Mouse (Mus musculus) myocyte (in vitro differentiated cells): ENCODE measurements around the gene Xxylt1. TPM values are rescaled to one million over a fixed set of nuclear protein-coding genes. Genes with fewer than 3 reads are reported as not detected.

Experiments used
- H3K27me3 ChIP-seq: one replicate; pipeline ENCODE4 v1.6.1; 2011; ENCODE audit not compliant: control insufficient read depth, insufficient read depth, insufficient read length
- H3K36me3 ChIP-seq: one replicate; pipeline ENCODE4 v1.6.1; 2011; ENCODE audit not compliant: control insufficient read depth, insufficient read depth
- H3K4me2 ChIP-seq: one replicate; pipeline ENCODE4 v1.6.1; 2011; ENCODE audit warnings: low read depth, control low read depth
- H3K4me3 ChIP-seq: one replicate; pipeline ENCODE4 v1.5.1; 2011; ENCODE audit warnings: mild to moderate bottlenecking, control low read depth, moderate library complexity
- H3K79me2 ChIP-seq: one replicate; pipeline ENCODE4 v1.6.1; 2011; ENCODE audit not compliant: control insufficient read depth, insufficient read depth
- H3ac ChIP-seq: one replicate; pipeline ENCODE4 v1.6.1; 2011; ENCODE audit not compliant: control insufficient read depth, insufficient read length
- CEBPB ChIP-seq: IDR thresholded peaks from 2 replicates; pipeline ENCODE4 v1.6.1; 2011; ENCODE audit warnings: mild to moderate bottlenecking, moderate library complexity; ENCODE audit not compliant: poor library complexity, insufficient read depth, severe bottlenecking
- E2F4 ChIP-seq: IDR thresholded peaks from one replicate; pipeline ENCODE4 v1.6.1; 2011; ENCODE audit warnings: mild to moderate bottlenecking, control low read depth, moderate library complexity; ENCODE audit not compliant: insufficient read depth
- MAX ChIP-seq: IDR thresholded peaks from one replicate; pipeline ENCODE4 v1.6.1; 2011; ENCODE audit warnings: low read depth, mild to moderate bottlenecking, control low read depth
- MYOD1 ChIP-seq, 3 experiments: IDR thresholded peaks; one replicate each; pipeline ENCODE4 v1.6.1; 2011; ENCODE audit warnings: control low read depth in 2 of 3, low read depth in 2 of 3, mild to moderate bottlenecking in 2 of 3, moderate library complexity in 1 of 3; ENCODE audit not compliant: insufficient read length in 2 of 3, control insufficient read depth in 1 of 3
- MYOG ChIP-seq, 3 experiments: IDR thresholded peaks; one replicate each; pipeline ENCODE4 v1.6.1; 2011; ENCODE audit warnings: control low read depth in 2 of 3, low read depth in 2 of 3, mild to moderate bottlenecking in 2 of 3; ENCODE audit not compliant: insufficient read length in 2 of 3, control insufficient read depth in 1 of 3, insufficient read depth in 1 of 3
- POLR2A ChIP-seq: IDR thresholded peaks from one replicate; pipeline ENCODE4 v1.6.1; 2011; ENCODE audit warnings: low read depth, mild to moderate bottlenecking, control low read depth, moderate library complexity; ENCODE audit not compliant: insufficient read length
- POLR2AphosphoS2 ChIP-seq: IDR thresholded peaks from one replicate; pipeline ENCODE4 v1.6.1; 2011; ENCODE audit warnings: low read depth, control low read depth; ENCODE audit not compliant: insufficient read length
- REST ChIP-seq: IDR thresholded peaks from one replicate; pipeline ENCODE4 v1.6.1; 2011; ENCODE audit warnings: mild to moderate bottlenecking, control low read depth, moderate library complexity; ENCODE audit not compliant: insufficient read depth, insufficient read length
- SRF ChIP-seq: IDR thresholded peaks from one replicate; pipeline ENCODE4 v1.6.1; 2011; ENCODE audit warnings: low read depth; ENCODE audit not compliant: control insufficient read depth, insufficient read length
- TCF12 ChIP-seq: IDR thresholded peaks from one replicate; pipeline ENCODE4 v1.6.1; 2011; ENCODE audit warnings: mild to moderate bottlenecking, control low read depth; ENCODE audit not compliant: poor library complexity, insufficient read depth, severe bottlenecking
- TCF3 ChIP-seq: IDR thresholded peaks from one replicate; pipeline ENCODE4 v1.6.1; 2011; ENCODE audit warnings: low read depth, control low read depth; ENCODE audit not compliant: insufficient read length
- USF1 ChIP-seq: IDR thresholded peaks from one replicate; pipeline ENCODE4 v1.6.1; 2011; ENCODE audit warnings: low read depth, mild to moderate bottlenecking, control low read depth, moderate library complexity
- polyA plus RNA-seq: library from polyadenylated mRNA; unstranded; fragments of >200 nt; fragmentation: generic; extraction: Trizol; gene quantifications from one replicate; pipeline ENCODE4 v1.2.1, GENCODE M21; 2012; ENCODE audit warnings: missing spikeins

Xxylt1 gene
- polyA plus RNA-seq, 1 experiment, result 7.6 TPM

DNA sequence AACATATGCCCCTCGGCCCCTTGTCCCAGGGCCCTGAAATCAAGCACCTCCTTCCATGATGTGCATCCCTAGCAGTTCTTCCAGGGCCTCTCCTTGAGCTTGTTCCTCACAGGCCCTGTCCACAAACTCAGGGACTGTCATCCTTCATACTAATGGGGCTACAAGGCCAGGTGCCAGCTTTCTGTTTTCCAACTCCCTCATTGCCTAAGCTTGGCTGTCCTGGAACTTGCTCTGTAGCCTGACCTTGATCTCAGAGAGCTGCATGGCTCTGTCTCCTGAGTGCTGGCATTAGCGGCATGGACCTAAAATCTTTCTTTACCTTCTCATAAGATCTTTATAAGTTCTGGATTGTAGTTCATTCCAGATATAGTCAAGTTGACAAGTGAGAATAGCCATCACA, 39.7 kb downstream of the Xxylt1 start:
- Histone ChIP-seq H3K36me3 (no peaks in the 10 kb centered on the region), H3K4me2 (no peak overlapping the region), H3K4me3 (no peak overlapping the region), H3K27me3 (no peaks in the 10 kb centered on the region), H3ac (no peak overlapping the region), H3K79me2 (no peaks in the 10 kb centered on the region)
- no peak for TF ChIP-seq REST
- no peak for TF ChIP-seq POLR2A
- TF ChIP-seq USF1, result no peak
- TF ChIP-seq MYOG (IDR thresholded peaks at IDR 0.05; ENCODE audit: control insufficient read depth in 1 of 3, insufficient read depth in 1 of 3, insufficient read length in 2 of 3, low read depth in 2 of 3), result no peak
- TF ChIP-seq SRF, result no peak
- no peak for TF ChIP-seq MYOD1 (IDR thresholded peaks at IDR 0.05; ENCODE audit: control insufficient read depth in 1 of 3, insufficient read length in 2 of 3, low read depth in 2 of 3)

DNA sequence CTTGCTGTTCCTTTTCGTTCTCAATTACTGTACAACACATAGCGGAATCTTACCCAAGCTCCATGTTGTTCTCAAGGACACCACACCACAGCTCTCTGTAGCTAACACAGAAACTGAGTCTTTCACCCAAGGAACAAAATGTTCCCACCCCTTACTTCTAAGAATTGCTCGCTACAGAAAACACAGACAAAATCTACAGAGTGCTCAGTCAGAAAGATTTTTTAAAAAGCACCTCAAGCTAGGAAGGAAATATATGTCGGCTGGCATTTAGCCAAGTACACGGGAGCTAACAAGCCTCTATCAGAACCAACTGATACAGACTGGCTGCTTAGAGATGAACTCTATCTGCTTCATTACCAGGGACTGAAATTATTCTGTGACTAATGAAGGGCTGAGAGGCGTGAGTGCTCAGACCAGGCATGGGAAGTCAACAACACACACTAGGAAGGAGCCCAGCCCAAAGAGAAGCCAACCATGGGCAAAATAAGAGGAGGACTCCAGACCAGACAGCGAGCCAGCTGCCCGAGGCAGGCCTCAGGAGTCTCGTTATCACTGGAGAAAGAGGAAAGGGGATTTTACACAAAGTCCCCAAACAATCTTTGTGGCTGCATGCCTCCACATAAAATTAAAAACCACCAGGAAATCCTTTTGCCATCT, 41.3 kb downstream of the Xxylt1 start:
- Histone ChIP-seq H3K79me2 (no peaks in the 10 kb centered on the region), H3K4me3 (no peak overlapping the region), H3K4me2 (no peak overlapping the region), H3K36me3 (no peaks in the 10 kb centered on the region), H3ac (no peak overlapping the region), H3K27me3 (no peaks in the 10 kb centered on the region)
- TF ChIP-seq E2F4 (no peak), POLR2AphosphoS2 (no peak), POLR2A (no peak), MYOG (IDR thresholded peaks at IDR 0.05; ENCODE audit: control insufficient read depth in 1 of 3, insufficient read depth in 1 of 3, insufficient read length in 2 of 3, low read depth in 2 of 3) (no peak), TCF3 (no peak), MYOD1 (IDR thresholded peaks at IDR 0.05; ENCODE audit: control insufficient read depth in 1 of 3, insufficient read length in 2 of 3, low read depth in 2 of 3) (no peak), TCF12 (no peak), SRF (no peak), MAX (no peak), REST (no peak), USF1 (no peak), CEBPB (no peak)

DNA sequence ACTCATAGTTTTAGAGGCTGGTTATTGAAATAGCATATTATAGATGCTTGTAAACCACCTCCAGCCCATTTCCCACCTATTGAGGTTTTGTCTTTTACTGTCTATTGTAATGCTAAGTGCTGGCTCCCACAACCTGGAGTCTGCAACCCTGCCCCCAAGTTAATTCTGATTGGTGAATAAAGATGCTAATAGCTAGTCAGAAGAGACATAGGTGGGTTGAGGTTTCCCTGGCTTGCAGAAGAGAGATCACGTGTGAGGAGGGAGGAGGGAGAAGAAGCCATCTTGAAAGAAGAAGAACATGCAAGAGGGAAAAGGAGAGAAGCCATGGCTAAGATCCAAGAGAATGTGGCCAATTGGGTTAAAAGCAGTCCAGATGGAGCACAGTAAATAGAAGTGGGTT, 43.8 kb downstream of the Xxylt1 start:
- Histone ChIP-seq H3K27me3 (no peaks in the 10 kb centered on the region), H3ac (no peak overlapping the region), H3K79me2 (no peaks in the 10 kb centered on the region), H3K4me3 (no peak overlapping the region), H3K4me2 (no peak overlapping the region), H3K36me3 (no peaks in the 10 kb centered on the region)
- TF ChIP-seq MYOD1 (IDR thresholded peaks at IDR 0.05; ENCODE audit: control insufficient read depth in 1 of 3, insufficient read length in 2 of 3, low read depth in 2 of 3) (no peak), TCF3 (no peak), USF1 (no peak), CEBPB (no peak), POLR2A (no peak), REST (no peak)

DNA sequence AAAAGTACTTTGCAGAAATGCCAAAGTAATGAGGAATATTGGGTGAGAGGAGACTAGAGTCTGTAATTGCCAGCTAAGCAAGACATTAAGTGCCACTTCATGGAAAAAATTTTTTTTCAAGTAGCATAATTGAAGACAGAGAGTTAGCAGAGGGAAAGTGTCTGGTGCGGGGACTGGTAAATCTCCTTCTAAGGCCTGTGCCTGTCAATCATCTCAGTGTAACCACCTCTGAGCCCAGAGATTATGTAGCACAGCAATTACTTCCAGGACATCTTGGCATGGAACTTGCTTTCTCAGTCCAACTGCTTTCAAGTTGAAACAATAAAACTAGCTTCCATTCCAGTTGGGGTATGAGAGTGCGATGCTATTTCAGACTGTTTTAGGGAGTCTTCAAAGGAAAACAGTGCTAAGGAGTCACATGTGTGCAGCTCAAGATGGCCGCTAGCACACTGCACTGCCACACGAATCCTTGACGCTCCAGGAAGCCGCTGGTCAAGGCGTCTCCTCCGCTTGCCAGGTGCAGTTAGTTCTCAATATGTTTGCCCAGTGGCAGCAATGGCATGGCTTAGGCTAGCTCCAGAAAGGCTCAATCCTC, 45.5 kb downstream of the Xxylt1 start:
- Histone ChIP-seq H3K79me2 (no peaks in the 10 kb centered on the region), H3K36me3 (no peaks in the 10 kb centered on the region), H3K4me3 (no peak overlapping the region), H3K4me2 (no peak overlapping the region), H3K27me3 (no peaks in the 10 kb centered on the region), H3ac (no peak overlapping the region)
- no peak for TF ChIP-seq USF1
- TF ChIP-seq MYOD1 (IDR thresholded peaks at IDR 0.05; ENCODE audit: control insufficient read depth in 1 of 3, insufficient read length in 2 of 3, low read depth in 2 of 3), result peak; percentile 35 to 59 (median 44)

DNA sequence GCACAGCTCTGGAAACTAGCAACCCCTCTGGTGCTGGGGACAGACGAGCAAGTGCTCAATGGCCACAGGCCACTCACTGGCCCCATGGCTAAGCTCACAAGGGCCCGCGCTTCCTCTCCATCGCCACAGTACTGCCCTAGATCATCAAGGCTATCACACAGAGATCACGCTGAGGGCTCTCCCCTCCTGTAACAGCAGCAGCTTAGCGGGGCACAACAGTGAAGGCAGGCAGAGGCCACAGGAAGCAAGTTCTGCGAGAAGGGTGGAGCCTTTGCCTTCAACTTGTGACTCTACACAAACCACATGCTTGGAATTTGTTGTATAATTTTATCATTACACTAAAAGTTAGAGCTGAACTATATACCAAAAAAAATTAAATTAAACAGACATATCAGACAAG, 46.0 kb downstream of the Xxylt1 start:
- Histone ChIP-seq H3K4me3 (no peak overlapping the region), H3K79me2 (no peaks in the 10 kb centered on the region), H3ac (no peak overlapping the region), H3K27me3 (no peaks in the 10 kb centered on the region), H3K4me2 (no peak overlapping the region), H3K36me3 (no peaks in the 10 kb centered on the region)
- TF ChIP-seq SRF, result no peak
- no peak for TF ChIP-seq MAX
- TF ChIP-seq TCF12, result no peak
- TF ChIP-seq CEBPB, result no peak
- TF ChIP-seq POLR2A, result no peak
- no peak for TF ChIP-seq E2F4
- TF ChIP-seq REST, result no peak
- no peak for TF ChIP-seq MYOD1 (IDR thresholded peaks at IDR 0.05; ENCODE audit: control insufficient read depth in 1 of 3, insufficient read length in 2 of 3, low read depth in 2 of 3)
- no peak for TF ChIP-seq MYOG (IDR thresholded peaks at IDR 0.05; ENCODE audit: control insufficient read depth in 1 of 3, insufficient read depth in 1 of 3, insufficient read length in 2 of 3, low read depth in 2 of 3)
- TF ChIP-seq USF1, result no peak
- TF ChIP-seq TCF3, result no peak
- TF ChIP-seq POLR2AphosphoS2, result no peak
